Mouse (Mus musculus) limb, embryonic 12.5 days (tissue): ENCODE measurements around the gene Hoxa1. TPM values are rescaled to one million over a fixed set of nuclear protein-coding genes. Genes with fewer than 3 reads are reported as not detected.

Source experiments
- ATAC-seq: fragments of 200-750 bp; cut with Nextera tagmentation; 2 replicates; pipeline ENCODE4 v1.8.0; 2017; ENCODE audit warnings: low read depth, moderate TSS enrichment; ENCODE audit not compliant: insufficient number of reproducible peaks, insufficient read depth, low FRiP score, low TSS enrichment
- H3K27ac ChIP-seq: fragments of 300-500 bp; sonication (generic); 2 replicates; pipeline ENCODE4 v1.5.1; 2016; ENCODE audit warnings: mild to moderate bottlenecking, moderate library complexity
- H3K27me3 ChIP-seq: fragments of 300-500 bp; sonication (generic); 2 replicates; pipeline ENCODE4 v1.6.1; 2016; ENCODE audit warnings: mild to moderate bottlenecking, moderate library complexity
- H3K36me3 ChIP-seq: fragments of 300-500 bp; sonication (generic); 2 replicates; pipeline ENCODE4 v1.6.1; 2016; ENCODE audit warnings: mild to moderate bottlenecking, moderate library complexity
- H3K4me1 ChIP-seq: fragments of 300-500 bp; sonication (generic); replicated peaks from 2 replicates; pipeline ENCODE4 v1.6.1; 2016
- H3K4me2 ChIP-seq: fragments of 300-500 bp; sonication (generic); 2 replicates; pipeline ENCODE4 v1.6.1; 2016; ENCODE audit warnings: mild to moderate bottlenecking, moderate library complexity
- H3K4me3 ChIP-seq: fragments of 300-500 bp; sonication (generic); replicated peaks from 2 replicates; pipeline ENCODE4 v1.5.1; 2016; ENCODE audit warnings: mild to moderate bottlenecking
- H3K9ac ChIP-seq: fragments of 300-500 bp; sonication (generic); replicated peaks from 2 replicates; pipeline ENCODE4 v1.6.1; 2016; ENCODE audit warnings: mild to moderate bottlenecking, moderate library complexity
- H3K9me3 ChIP-seq: fragments of 300-500 bp; sonication (generic); 2 replicates; pipeline ENCODE4 v1.6.1; 2016; ENCODE audit warnings: mild to moderate bottlenecking, moderate library complexity
- WGBS: fragments of 180-500 bp; shearing (Covaris S2); methylation state at CpG from one replicate; pipeline ENCODE4 v1.1.7; 2016; 5-methylcytosine and 5-hydroxymethylcytosine counted together
- polyA plus RNA-seq: library from polyadenylated mRNA; unstranded; fragments of >200 nt; fragmentation: Nextera tagmentation; extraction: Ambion mirVana; gene quantifications from 2 replicates; pipeline ENCODE4 v1.2.1, GENCODE M21; 2016

Hoxa1 gene
- 0.58 and 0.70 TPM in 2 replicates for polyA plus RNA-seq

- Histone ChIP-seq H3K9ac (peak within 1 kb of the TSS; percentile 64), H3K27me3 (peaks cover 82% of the 10 kb centered on the region), H3K9me3 (no peaks in the 10 kb centered on the region), H3K4me1 (peaks cover 39% of the 10 kb centered on the region), H3K4me3 (peak within 1 kb of the TSS; percentile 71), H3K36me3 (no peaks in the 10 kb centered on the region), H3K27ac (peak within 1 kb of the TSS; percentile 66), H3K4me2 (peak within 1 kb of the TSS; percentile 100)
- peak; percentile 71 for ATAC-seq
- WGBS: under 1% methylated on average over 55 of the region's 55 CpGs
These were observed at the start of gene Hoxa1 for GRCm38 (mm10) chr6:52158276-52159051. Gene Hoxa1 (minus strand): TSS chr6:52158317.

- H3K4me2 ChIP-seq: peak overlapping the region; percentile 96
- H3K9ac ChIP-seq: peak overlapping the region; percentile 50; the same call in 1 of the 2 replicates
- H3K27ac ChIP-seq: no peak overlapping the region
- peaks cover 86% of the 10 kb centered on the region for H3K4me1 ChIP-seq
- no peaks in the 10 kb centered on the region for H3K9me3 ChIP-seq
- ATAC-seq: no peak
- H3K27me3 ChIP-seq: peaks cover 33% of the 10 kb centered on the region; the same call in 1 of the 2 replicates
- peaks cover 28% of the 10 kb centered on the region for H3K36me3 ChIP-seq
- peak overlapping the region; percentile 79 for H3K4me3 ChIP-seq
These were observed 49.5 kb upstream of the Hoxa1 start for GRCm38 (mm10) chr6:52207684-52207976.

- peak overlapping the region; percentile 50 for H3K4me3 ChIP-seq
- peaks cover 88% of the 10 kb centered on the region for H3K4me1 ChIP-seq
- H3K36me3 ChIP-seq: peaks cover 32% of the 10 kb centered on the region
- WGBS: 12% methylated on average over 4 of the region's 4 CpGs
- H3K4me2 ChIP-seq: peak overlapping the region; percentile 96
- ATAC-seq: no peak
- peaks cover 33% of the 10 kb centered on the region; the same call in 1 of the 2 replicates for H3K27me3 ChIP-seq
- peak overlapping the region; percentile 50; the same call in 1 of the 2 replicates for H3K9ac ChIP-seq
- no peaks in the 10 kb centered on the region for H3K9me3 ChIP-seq
- 0 out of 2 replicates have a peak overlapping the region, but pooled peaks have one; percentile 35 for H3K27ac ChIP-seq
These were observed 49.0 kb upstream of the Hoxa1 start for GRCm38 (mm10) chr6:52206882-52207683.

DNA sequence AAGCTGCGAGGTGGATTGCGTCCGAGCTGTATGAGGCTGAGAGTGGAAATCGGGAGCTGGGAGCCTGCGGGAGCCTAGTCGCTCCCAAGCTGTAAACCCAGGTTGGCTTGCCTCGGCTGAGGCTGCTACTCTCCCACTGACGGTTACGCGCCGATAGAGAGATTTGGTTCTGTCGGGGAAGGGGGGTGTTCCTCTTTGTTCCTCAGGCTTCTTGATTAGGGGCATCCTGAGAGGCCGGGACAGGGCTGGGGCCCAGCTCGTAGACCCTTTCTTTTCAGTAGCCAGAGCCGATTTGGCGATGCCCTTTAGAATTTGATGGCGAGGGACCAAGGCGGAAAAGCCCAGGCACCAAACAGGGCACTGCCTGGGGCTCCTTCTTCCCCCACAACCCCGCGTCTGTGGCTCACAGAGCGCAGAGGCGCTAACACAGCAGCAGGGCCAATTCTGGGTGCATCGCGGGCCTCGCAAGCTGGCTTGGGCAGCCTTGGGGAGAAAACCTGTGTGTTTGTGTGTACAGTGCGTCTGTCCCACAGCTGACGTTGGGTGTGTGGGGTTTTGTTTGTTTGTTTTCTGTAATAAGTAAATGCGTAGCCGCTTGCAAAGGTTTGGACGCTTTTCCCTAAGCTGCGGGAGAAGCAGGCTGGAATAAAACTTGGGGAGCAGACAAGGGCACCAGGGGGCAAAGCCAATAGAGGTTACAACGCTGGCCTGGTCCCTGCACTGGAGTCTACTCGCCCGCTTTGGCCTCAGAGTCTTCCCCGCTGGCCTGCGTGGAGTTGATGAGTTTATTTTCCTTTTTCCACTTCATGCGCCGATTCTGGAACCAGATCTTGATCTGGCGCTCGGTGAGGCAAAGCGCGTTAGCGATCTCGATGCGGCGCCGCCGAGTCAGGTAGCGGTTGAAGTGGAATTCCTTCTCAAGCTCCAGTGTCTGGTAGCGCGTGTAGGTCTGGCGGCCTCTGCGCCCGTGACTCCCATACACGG, 47.8 kb upstream of the Hoxa1 start:
- Histone ChIP-seq H3K4me2 (peak overlapping the region; percentile 96), H3K27ac (peak overlapping the region; percentile 60; the same call in 1 of the 2 replicates), H3K4me1 (peaks cover 93% of the 10 kb centered on the region), H3K27me3 (peaks cover 33% of the 10 kb centered on the region; the same call in 1 of the 2 replicates), H3K9ac (peak overlapping the region; percentile 50), H3K36me3 (peaks cover 41% of the 10 kb centered on the region), H3K4me3 (peak overlapping the region; percentile 50), H3K9me3 (no peaks in the 10 kb centered on the region)
- WGBS: 7% methylated on average over 55 of the region's 55 CpGs
- no peak for ATAC-seq

- H3K36me3 ChIP-seq: peaks cover 42% of the 10 kb centered on the region
- peak overlapping the region; percentile 60; the same call in 1 of the 2 replicates for H3K27ac ChIP-seq
- peak overlapping the region; percentile 96 for H3K4me2 ChIP-seq
- peak overlapping the region; percentile 50; the same call in 1 of the 2 replicates for H3K9ac ChIP-seq
- peaks cover 35% of the 10 kb centered on the region; the same call in 1 of the 2 replicates for H3K27me3 ChIP-seq
- no peaks in the 10 kb centered on the region for H3K9me3 ChIP-seq
- no peak for ATAC-seq
- WGBS: 5% methylated on average over 14 of the region's 14 CpGs
- peaks cover 94% of the 10 kb centered on the region for H3K4me1 ChIP-seq
- H3K4me3 ChIP-seq: peak overlapping the region; percentile 50
These were observed 47.1 kb upstream of the Hoxa1 start for GRCm38 (mm10) chr6:52205221-52205620.

GRCm38 (mm10) chr6:52204050-52204752, 46.1 kb upstream of the Hoxa1 start, which contains the start of gene Hoxa5:
Gene Hoxa5 (minus strand): TSS chr6:52204587.
- Histone ChIP-seq H3K27ac (peak within 1 kb of the TSS; percentile 67), H3K4me3 (peak within 1 kb of the TSS; percentile 50), H3K4me1 (peaks cover 90% of the 10 kb centered on the region), H3K36me3 (peaks cover 48% of the 10 kb centered on the region), H3K9me3 (no peaks in the 10 kb centered on the region), H3K27me3 (peaks cover 34% of the 10 kb centered on the region), H3K4me2 (peak within 1 kb of the TSS; percentile 96), H3K9ac (peak within 1 kb of the TSS; percentile 80)
- no peak for ATAC-seq
- 1% methylated on average over 65 of the region's 65 CpGs for WGBS

DNA sequence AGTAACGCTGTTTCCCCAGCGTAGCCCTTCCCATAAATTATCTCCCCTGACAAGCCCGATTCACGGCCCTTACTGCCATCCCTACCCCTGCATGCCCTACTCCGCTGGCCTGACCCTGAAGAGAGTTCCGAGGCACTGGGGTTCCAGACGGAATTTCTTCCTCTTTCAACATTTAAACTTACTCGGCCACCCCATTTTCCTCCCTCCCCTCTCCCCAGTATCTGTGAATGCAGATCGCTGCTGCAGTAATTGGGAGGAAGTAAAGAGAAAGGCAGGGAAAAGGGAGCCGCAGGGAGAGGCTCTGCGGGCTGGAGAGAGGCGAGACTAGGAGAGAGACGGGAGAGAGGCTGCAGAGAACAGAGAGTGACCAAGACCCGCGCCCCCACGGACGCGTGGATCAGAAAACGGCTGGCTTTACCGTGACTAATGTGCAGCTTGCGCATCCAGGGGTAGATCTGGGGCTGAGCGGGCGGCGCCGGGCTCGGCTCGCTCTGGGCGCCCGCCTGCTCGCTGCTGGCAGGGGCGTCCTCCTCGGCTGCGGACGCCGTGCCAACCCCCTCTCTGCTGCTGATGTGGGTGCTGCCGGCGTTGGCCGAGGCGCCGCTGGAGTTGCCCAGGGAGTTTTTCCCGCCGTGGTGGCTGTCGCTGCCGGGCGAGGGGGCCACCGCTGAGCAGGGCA, 45.4 kb upstream of the Hoxa1 start:
- Histone ChIP-seq H3K36me3 (peaks cover 48% of the 10 kb centered on the region), H3K27me3 (peaks cover 31% of the 10 kb centered on the region), H3K4me3 (peak overlapping the region; percentile 50), H3K9me3 (no peaks in the 10 kb centered on the region), H3K4me2 (peak overlapping the region; percentile 96), H3K27ac (peak overlapping the region; percentile 67), H3K9ac (peak overlapping the region; percentile 80), H3K4me1 (peaks cover 83% of the 10 kb centered on the region)
- no peak for ATAC-seq
- WGBS: 2% methylated on average over 46 of the region's 46 CpGs

- peaks cover 31% of the 10 kb centered on the region for H3K27me3 ChIP-seq
- WGBS: 4% methylated on average over 10 of the region's 10 CpGs
These were observed 44.9 kb upstream of the Hoxa1 start for GRCm38 (mm10) chr6:52203121-52203370.

DNA sequence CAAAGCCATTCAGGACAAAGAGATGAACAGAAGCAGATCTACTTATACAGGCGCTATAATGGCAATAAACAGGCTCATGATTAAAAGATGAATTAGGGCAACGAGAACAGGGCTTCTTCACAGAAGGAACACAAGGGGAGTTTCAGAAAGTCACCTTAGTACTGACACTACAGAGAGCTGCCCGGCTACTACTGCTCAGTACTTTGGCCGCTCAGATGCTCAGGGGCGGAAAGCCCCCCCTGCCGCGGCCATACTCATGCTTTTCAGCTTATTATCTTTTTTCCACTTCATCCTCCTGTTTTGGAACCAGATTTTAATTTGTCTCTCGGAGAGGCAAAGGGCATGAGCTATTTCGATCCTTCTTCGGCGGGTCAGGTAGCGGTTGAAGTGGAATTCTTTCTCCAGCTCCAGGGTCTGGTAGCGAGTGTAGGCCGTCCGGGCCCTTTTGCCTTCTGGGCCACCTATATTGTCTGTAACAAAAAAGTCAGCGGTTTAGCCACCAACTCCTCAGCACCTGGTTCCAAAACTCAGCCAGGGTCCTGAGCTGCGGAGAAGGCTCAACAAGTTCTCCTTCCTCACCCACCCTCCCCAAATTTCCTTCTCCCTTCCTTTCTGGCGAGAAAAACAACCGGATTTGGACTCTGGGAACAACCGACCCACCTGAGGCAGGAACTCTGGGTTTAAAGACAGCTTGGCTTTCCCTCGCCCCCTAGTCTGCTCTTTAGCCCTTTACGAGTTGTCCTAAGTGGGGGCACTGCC, 44.4 kb upstream of the Hoxa1 start:
- H3K36me3 ChIP-seq: peaks cover 48% of the 10 kb centered on the region
- 17% methylated on average over 22 of the region's 22 CpGs for whole genome bisulfite sequencing
- peak overlapping the region; percentile 80 for H3K9ac ChIP-seq
- peaks cover 30% of the 10 kb centered on the region for H3K27me3 ChIP-seq
- no peak for ATAC-seq
- H3K9me3 ChIP-seq: no peaks in the 10 kb centered on the region
- peak overlapping the region; percentile 96 for H3K4me2 ChIP-seq
- H3K4me1 ChIP-seq: peaks cover 76% of the 10 kb centered on the region
- no peak overlapping the region for H3K27ac ChIP-seq
- H3K4me3 ChIP-seq: peak overlapping the region; percentile 50

More at GRCm38 (mm10) chr6:52203121-52203370, 44.9 kb upstream of the Hoxa1 start:
- no peak for ATAC-seq
- H3K9ac ChIP-seq: peak overlapping the region; percentile 80
- no peaks in the 10 kb centered on the region for H3K9me3 ChIP-seq
- H3K4me1 ChIP-seq: peaks cover 79% of the 10 kb centered on the region
- peak overlapping the region; percentile 50 for H3K4me3 ChIP-seq
- H3K4me2 ChIP-seq: peak overlapping the region; percentile 96
- H3K36me3 ChIP-seq: peaks cover 48% of the 10 kb centered on the region
- H3K27ac ChIP-seq: peak overlapping the region; percentile 67; the same call in 1 of the 2 replicates
